Mouse (Mus musculus): ENCODE measurements around the gene Hspa1b.
"Not testable (repeated sequence)": the region's sequence is repeated elsewhere in the genome, so short reads cannot be mapped to it uniquely, and the experiment has no call there.

DNA sequence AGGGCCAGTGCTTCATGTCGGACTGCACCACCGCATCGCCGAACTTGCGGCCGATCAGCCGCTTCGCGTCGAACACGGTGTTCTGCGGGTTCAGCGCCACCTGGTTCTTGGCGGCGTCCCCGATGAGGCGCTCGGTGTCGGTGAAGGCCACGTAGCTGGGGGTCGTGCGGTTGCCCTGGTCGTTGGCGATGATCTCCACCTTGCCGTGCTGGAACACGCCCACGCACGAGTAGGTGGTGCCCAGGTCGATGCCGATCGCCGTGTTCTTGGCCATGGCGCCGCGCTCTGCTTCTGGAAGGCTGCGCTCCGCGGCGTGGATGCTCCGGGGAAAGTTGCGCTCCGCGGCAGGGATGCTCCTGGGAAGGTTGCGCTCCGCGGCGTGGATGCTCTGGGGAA is 306 bp downstream of the Hspa1b start:
- not testable (repeated sequence) for TF ChIP-seq CHD2 (IDR thresholded peaks at IDR 0.05; ENCODE audit: low read depth, low read length); MAFK (IDR thresholded peaks at IDR 0.05; ENCODE audit: insufficient read depth, low read depth, low read length); ZNF384 (IDR thresholded peaks at IDR 0.05; ENCODE audit: low read depth, low read length)
